Mouse (Mus musculus): Measurements from ENCODE around the gene Gnb4.

DNA sequence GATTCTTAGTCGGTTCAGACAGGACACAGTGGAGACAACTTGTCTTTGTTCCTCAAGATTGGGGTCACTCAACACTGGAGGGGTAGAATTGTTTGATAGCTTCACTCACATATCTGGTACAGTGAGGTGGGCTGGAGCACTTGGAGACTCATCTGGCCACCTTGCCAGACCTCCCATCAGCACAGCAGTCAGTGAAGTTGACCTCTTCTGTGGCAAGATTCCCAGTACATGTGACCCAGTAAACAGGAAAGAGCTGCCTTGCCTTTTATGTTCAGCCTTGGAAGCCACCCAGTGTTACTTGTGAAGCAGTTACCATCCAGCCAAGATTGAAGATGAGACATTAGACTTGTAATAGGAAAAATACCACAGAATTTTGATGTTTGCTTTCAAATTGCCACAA, 78.8 kb downstream of the Gnb4 start:
- TF ChIP-seq CTCF (IDR thresholded peaks at IDR 0.05; ENCODE audit: extremely low read depth, insufficient read length, insufficient replicate concordance, low read depth, low read length) (no peak), POLR2A (IDR thresholded peaks at IDR 0.05; ENCODE audit: low read depth, low read length) (no peak)
